Comparison of ENCODE assay signal across 8 mouse cellular contexts in genomic region chr13:78163087-78163958, GRCm38 (mm10). TPM values are rescaled to one million over a fixed set of nuclear protein-coding genes. Genes with fewer than 3 reads are reported as not detected.
DNase-seq lines count a peak whose midpoint lies in the region; ATAC-seq and TF ChIP-seq lines count a peak whose summit lies in the region.

No protein-coding gene starts in this region.

- H3K9ac ChIP-seq in lung, embryonic 14.5 days, result peak overlapping the region; percentile 53

- H3K36me3 ChIP-seq in lung, embryonic 14.5 days (ENCODE audit: insufficient read depth), result no peaks in the 10 kb centered on the region

- CTCF ChIA-PET in Patski (lab: Charles Lee), result interaction anchor here (0.9 kb wide), 1 partner anchor 11 kb away, joined by 3 read pairs; no protein-coding TSS in a partner anchor

- peak overlapping the region; percentile 96 for H3K27ac ChIP-seq in cerebellum, adult 2 months (ENCODE audit: insufficient read depth, low read length)
- H3K27ac ChIP-seq in lung, embryonic 14.5 days (ENCODE audit: low read depth), result no peak overlapping the region

- no peak for TF ChIP-seq CTCF in Patski (IDR thresholded peaks at IDR 0.05)
- peak; percentile 30; the same call in 1 of the 2 replicates for TF ChIP-seq CTCF in cerebellum, adult 2 months (IDR thresholded peaks at IDR 0.05; ENCODE audit: borderline replicate concordance, insufficient read depth, low read depth, low read length)
- TF ChIP-seq CTCF in lung, embryonic 14.5 days (IDR thresholded peaks at IDR 0.05; ENCODE audit: low read depth), result peak; percentile 56

- under 1% methylated on average over 86 of the region's 86 CpGs for WGBS in cerebellum, adult 2 months
- under 1% methylated on average over 83 of the region's 86 CpGs for WGBS in lung, embryonic 14.5 days

- POLR2A ChIA-PET in Patski (lab: Charles Lee), result interaction anchor here (0.5 to 0.6 kb wide), 3 partner anchors 65 to 770 kb away, joined by 3 to 4 read pairs (median 4); no protein-coding TSS in a partner anchor

- H3K4me1 ChIP-seq in cerebellum, adult 2 months (ENCODE audit: control insufficient read depth, insufficient read depth, low read length), result no peaks in the 10 kb centered on the region
- no peaks in the 10 kb centered on the region for H3K4me1 ChIP-seq in lung, embryonic 14.5 days (ENCODE audit: insufficient read depth)

- ATAC-seq in Patski, result peak; percentile 97
- ATAC-seq in hematopoietic stem cell, adult 5-6 weeks (replicated peaks in 1 of 2; ENCODE audit: insufficient read depth in 1 of 2, low FRiP score in 2 of 2, low TSS enrichment in 1 of 2, low read depth in 1 of 2, poor library complexity in 2 of 2, severe bottlenecking in 2 of 2), result peak; percentile 67 to 87
- peak; percentile 98 for ATAC-seq in lung, embryonic 14.5 days (ENCODE audit: insufficient read depth)

- no peaks in the 10 kb centered on the region for H3K9me3 ChIP-seq in lung, embryonic 14.5 days (ENCODE audit: low read depth, low read length)

- H3K27me3 ChIP-seq in Patski, result no peaks in the 10 kb centered on the region
- no peaks in the 10 kb centered on the region for H3K27me3 ChIP-seq in cerebellum, adult 2 months (ENCODE audit: control insufficient read depth, insufficient read depth, low read length)
- H3K27me3 ChIP-seq in lung, embryonic 14.5 days (ENCODE audit: insufficient read depth, low read length), result peaks cover 20% of the 10 kb centered on the region

- H3K4me3 ChIP-seq in cerebellum, adult 2 months (replicated peaks; ENCODE audit: insufficient read depth, low read depth, low read length), result peak overlapping the region; percentile 89
- H3K4me3 ChIP-seq in lung, embryonic 14.5 days (ENCODE audit: low read depth, low read length), result peak overlapping the region; percentile 66

- peak overlapping the region; percentile 94 for H3K4me2 ChIP-seq in lung, embryonic 14.5 days

- in situ Hi-C loops in Patski (cut with MboI; ENCODE audit: low pct_unique_long_range_greater_than_20kb), result no loop called here

- 0 out of 2 replicates have a peak, but pooled peaks have one; percentile 40 for TF ChIP-seq POLR2A in cerebellum, adult 2 months (IDR thresholded peaks at IDR 0.05; ENCODE audit: borderline replicate concordance, insufficient read depth, low read length)

- DNase-seq in Patski (ENCODE audit: low read depth, low spot score), result peak; percentile 9
- peak; percentile 76 to 83 for DNase-seq in cerebellum, adult 2 months
- DNase-seq in forelimb bud, embryonic 11.5 days (ENCODE audit: low read depth, low spot score), result peak; percentile 75
- DNase-seq in layer of hippocampus, adult 8-10 months (ENCODE audit: low spot score in 2 of 2), result peak; percentile 77 to 82
- peak; percentile 86 for DNase-seq in lung, embryonic 14.5 days
- peak; percentile 29 for DNase-seq in ovary, postnatal 14 days (ENCODE audit: low spot score)
- DNase-seq in urinary bladder, postnatal 36 days (ENCODE audit: low spot score in 2 of 2), result peak; percentile 49 to 74

RNA-seq across cellular contexts. Expression of gene Nr2f1, which starts 36.2 kb away (rescaled TPM):
- 8.1 TPM for polyA plus RNA-seq in Patski (2021)
- 71.3 and 84.5 TPM in 2 replicates for polyA plus RNA-seq in cerebellum, adult 2 months (2012; rRNA removed)
- total RNA-seq in hematopoietic stem cell, adult 5-6 weeks (2017), result not detected in 2 replicates
- total RNA-seq in layer of hippocampus, adult 8-10 months (2022), result 10 to 100 TPM; 75.7 to 85.1 (median 81.4) TPM
- 6.8 and 9.5 TPM in 2 replicates for polyA plus RNA-seq in lung, embryonic 14.5 days (2014; fragmentation: Nextera tagmentation; extraction: Ambion mirVana)

Comparison
In these comparisons a context has a peak if more than half of its experiments do, and no peak if none do; other contexts are left out.
1. DNase-seq: peak in every context shown above with its lines; median percentile 86 in lung, embryonic 14.5 days; 80 in cerebellum, adult 2 months; 80 in layer of hippocampus, adult 8-10 months; 75 in forelimb bud, embryonic 11.5 days; 62 in urinary bladder, postnatal 36 days; 29 in ovary, postnatal 14 days; 9 in Patski.